Mouse (Mus musculus) C2C12 (cell line): Measurements from ENCODE around the gene Syne1. TPM values are rescaled to one million over a fixed set of nuclear protein-coding genes. Genes with fewer than 3 reads are reported as not detected.

Experiments used
- H3K27me3 ChIP-seq: one replicate; pipeline ENCODE4 v1.6.1; 2011; ENCODE audit not compliant: control insufficient read depth, insufficient read depth, insufficient read length
- H3K36me3 ChIP-seq: one replicate; pipeline ENCODE4 v1.6.1; 2011; ENCODE audit not compliant: control insufficient read depth, insufficient read depth
- H3K4me3 ChIP-seq: one replicate; pipeline ENCODE4 v1.5.1; 2011; ENCODE audit warnings: mild to moderate bottlenecking, control low read depth; ENCODE audit not compliant: poor library complexity, insufficient read depth, severe bottlenecking
- H3K79me2 ChIP-seq: one replicate; pipeline ENCODE4 v1.6.1; 2011; ENCODE audit not compliant: control insufficient read depth, insufficient read depth
- H3K79me3 ChIP-seq: one replicate; pipeline ENCODE4 v1.6.1; 2011; ENCODE audit warnings: low read depth, control low read depth
- H3ac ChIP-seq: one replicate; pipeline ENCODE3; 2011; ENCODE audit warnings: low read depth; ENCODE audit not compliant: control insufficient read depth, insufficient read length
- CEBPB ChIP-seq: IDR thresholded peaks from one replicate; pipeline ENCODE4 v1.6.1; 2011; ENCODE audit warnings: low read depth, mild to moderate bottlenecking, control low read depth, moderate library complexity
- CTCF ChIP-seq: IDR thresholded peaks from one replicate; pipeline ENCODE4 v1.5.1; 2011; ENCODE audit not compliant: control insufficient read depth, insufficient read depth, insufficient read length
- FOSL1 ChIP-seq: IDR thresholded peaks from one replicate; pipeline ENCODE4 v1.8.0; 2011; ENCODE audit warnings: mild to moderate bottlenecking, low read length; ENCODE audit not compliant: poor library complexity, insufficient read depth, severe bottlenecking
- MAX ChIP-seq: IDR thresholded peaks from one replicate; pipeline ENCODE4 v1.6.1; 2011; ENCODE audit warnings: mild to moderate bottlenecking, control low read depth
- MYOD1 ChIP-seq: IDR thresholded peaks from one replicate; pipeline ENCODE4 v1.6.1; 2011; ENCODE audit warnings: low read depth; ENCODE audit not compliant: control insufficient read depth, insufficient read length
- MYOG ChIP-seq: IDR thresholded peaks from one replicate; pipeline ENCODE4 v1.6.1; 2011; ENCODE audit not compliant: control insufficient read depth, insufficient read length; ENCODE audit errors: extremely low read depth
- USF1 ChIP-seq: IDR thresholded peaks from one replicate; pipeline ENCODE4 v1.6.1; 2011; ENCODE audit warnings: low read depth, mild to moderate bottlenecking, control low read depth, moderate library complexity
- polyA plus RNA-seq: library from polyadenylated mRNA; unstranded; fragments of >200 nt; fragmentation: generic; extraction: Trizol; gene quantifications from one replicate; pipeline ENCODE4 v1.2.1, GENCODE M21; 2012; ENCODE audit warnings: missing spikeins

Gene Syne1
- polyA plus RNA-seq, 1 experiment = 4.1 TPM

GRCm38 (mm10) chr10:5179891-5180290 is 371.4 kb downstream of the Syne1 start:
- no peaks in the 10 kb centered on the region for H3K79me2 ChIP-seq

GRCm38 (mm10) chr10:5177446-5178015 is 373.8 kb downstream of the Syne1 start:
- Histone ChIP-seq H3ac (peak overlapping the region; percentile 37), H3K79me2 (no peaks in the 10 kb centered on the region), H3K36me3 (peaks cover 20% of the 10 kb centered on the region), H3K4me3 (no peak overlapping the region), H3K27me3 (no peaks in the 10 kb centered on the region), H3K79me3 (no peaks in the 10 kb centered on the region)
- peak; percentile 70 for TF ChIP-seq MAX
- no peak for TF ChIP-seq MYOG

More at GRCm38 (mm10) chr10:5179891-5180290, 371.4 kb downstream of the Syne1 start:
- H3K79me3 ChIP-seq = no peaks in the 10 kb centered on the region
- H3K4me3 ChIP-seq = no peak overlapping the region
- no peak overlapping the region for H3ac ChIP-seq
- H3K36me3 ChIP-seq = peaks cover 22% of the 10 kb centered on the region
- H3K27me3 ChIP-seq = no peaks in the 10 kb centered on the region
- TF ChIP-seq MYOD1 (peak; percentile 68), MAX (no peak)

GRCm38 (mm10) chr10:5176371-5176770 is 374.9 kb downstream of the Syne1 start:
- TF ChIP-seq MYOD1 (no peak), MAX (no peak), CTCF (no peak), MYOG (no peak), FOSL1 (no peak), USF1 (no peak), CEBPB (no peak)
- H3ac ChIP-seq = no peak overlapping the region
- peaks cover 23% of the 10 kb centered on the region for H3K36me3 ChIP-seq
- no peaks in the 10 kb centered on the region for H3K79me2 ChIP-seq
- no peak overlapping the region for H3K4me3 ChIP-seq
- H3K27me3 ChIP-seq = no peaks in the 10 kb centered on the region
- no peaks in the 10 kb centered on the region for H3K79me3 ChIP-seq

GRCm38 (mm10) chr10:5170425-5170824 is 380.9 kb downstream of the Syne1 start:
- Histone ChIP-seq H3K79me2 (no peaks in the 10 kb centered on the region), H3ac (no peak overlapping the region), H3K79me3 (no peaks in the 10 kb centered on the region), H3K36me3 (peaks cover 51% of the 10 kb centered on the region), H3K27me3 (no peaks in the 10 kb centered on the region), H3K4me3 (no peak overlapping the region)
- TF ChIP-seq USF1 (no peak), MAX (no peak), MYOG (no peak)

- Histone ChIP-seq H3K79me3 (no peaks in the 10 kb centered on the region), H3K79me2 (no peaks in the 10 kb centered on the region), H3ac (no peak overlapping the region), H3K27me3 (no peaks in the 10 kb centered on the region), H3K4me3 (no peak overlapping the region), H3K36me3 (peaks cover 32% of the 10 kb centered on the region)
- no peak for TF ChIP-seq MYOG
- no peak for TF ChIP-seq MAX
- no peak for TF ChIP-seq CTCF
Measured at GRCm38 (mm10) chr10:5167481-5167880, 383.8 kb downstream of the Syne1 start.

- no peaks in the 10 kb centered on the region for H3K79me2 ChIP-seq
- H3K36me3 ChIP-seq = peaks cover 34% of the 10 kb centered on the region
- no peaks in the 10 kb centered on the region for H3K79me3 ChIP-seq
- H3K4me3 ChIP-seq = no peak overlapping the region
- H3ac ChIP-seq = no peak overlapping the region
- no peak for TF ChIP-seq USF1
- no peak for TF ChIP-seq CTCF
- no peak for TF ChIP-seq MYOD1
- no peak for TF ChIP-seq MAX
- TF ChIP-seq FOSL1 = no peak
- no peak for TF ChIP-seq MYOG
- no peak for TF ChIP-seq CEBPB
- H3K27me3 ChIP-seq = no peaks in the 10 kb centered on the region
Measured at GRCm38 (mm10) chr10:5165439-5165838, 385.8 kb downstream of the Syne1 start.

- TF ChIP-seq MYOG (no peak), MAX (no peak), CEBPB (no peak), USF1 (no peak), MYOD1 (no peak), CTCF (no peak), FOSL1 (no peak)
- Histone ChIP-seq H3K36me3 (peaks cover 34% of the 10 kb centered on the region), H3ac (no peak overlapping the region), H3K27me3 (no peaks in the 10 kb centered on the region), H3K79me2 (no peaks in the 10 kb centered on the region), H3K79me3 (no peaks in the 10 kb centered on the region), H3K4me3 (no peak overlapping the region)
Measured at GRCm38 (mm10) chr10:5163770-5164169, 387.5 kb downstream of the Syne1 start.
